Mouse (Mus musculus): Measurements from ENCODE around the gene Fbxw8. TPM values are rescaled to one million over a fixed set of nuclear protein-coding genes. Genes with fewer than 3 reads are reported as not detected.

The Fbxw8 gene
- polyA plus RNA-seq, 1 experiment from 2014 or later: 23.7 TPM

- H3K27me3 ChIP-seq: no peaks in the 10 kb centered on the region
- no peak overlapping the region for H3K9ac ChIP-seq
- ATAC-seq (ENCODE audit: low FRiP score): no peak
- H3K9me3 ChIP-seq: no peaks in the 10 kb centered on the region
- WGBS: 91% methylated on average over 14 of the region's 14 CpGs
- H3K36me3 ChIP-seq: no peaks in the 10 kb centered on the region
- H3K4me2 ChIP-seq: no peak overlapping the region
- no peaks in the 10 kb centered on the region for H3K4me1 ChIP-seq (replicated peaks)
- H3K4me3 ChIP-seq: no peak overlapping the region
- H3K27ac ChIP-seq: no peak overlapping the region
Measured at GRCm38 (mm10) chr5:118047091-118047757, 108.0 kb downstream of the Fbxw8 start.

GRCm38 (mm10) chr5:118045385-118045784, 109.9 kb downstream of the Fbxw8 start:
- Histone ChIP-seq H3K36me3 (no peaks in the 10 kb centered on the region), H3K4me2 (no peak overlapping the region), H3K27ac (no peak overlapping the region), H3K27me3 (no peaks in the 10 kb centered on the region), H3K9ac (no peak overlapping the region), H3K9me3 (no peaks in the 10 kb centered on the region), H3K4me1 (replicated peaks) (no peaks in the 10 kb centered on the region), H3K4me3 (no peak overlapping the region)
- WGBS: 96% methylated on average over 9 of the region's 9 CpGs
- no peak for ATAC-seq (ENCODE audit: low FRiP score)

DNA sequence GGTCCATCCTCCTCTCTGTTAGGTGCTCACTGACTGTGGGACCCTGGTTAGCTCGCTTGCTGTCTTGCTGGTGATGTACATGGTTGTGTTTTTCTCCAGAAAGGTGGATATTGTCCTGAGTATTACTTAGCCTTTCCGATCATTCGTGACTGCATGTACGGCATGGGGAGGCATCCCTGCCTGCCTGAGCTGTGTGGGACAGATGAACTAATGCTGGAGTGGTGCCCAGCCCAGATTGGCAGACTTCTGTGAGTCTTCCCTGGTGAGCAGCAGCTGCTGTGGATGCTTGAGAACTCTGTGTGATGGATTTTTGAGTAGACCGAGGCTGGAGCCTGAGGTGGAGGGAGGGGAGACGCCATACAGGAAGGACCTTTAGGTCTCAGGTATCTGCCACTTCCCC, 110.4 kb downstream of the Fbxw8 start:
- Histone ChIP-seq H3K4me1 (replicated peaks) (no peaks in the 10 kb centered on the region), H3K36me3 (no peaks in the 10 kb centered on the region), H3K4me3 (no peak overlapping the region), H3K9ac (no peak overlapping the region), H3K9me3 (no peaks in the 10 kb centered on the region), H3K27ac (no peak overlapping the region), H3K27me3 (no peaks in the 10 kb centered on the region), H3K4me2 (no peak overlapping the region)
- WGBS: 87% methylated on average over 6 of the region's 6 CpGs
- ATAC-seq (ENCODE audit: low FRiP score): no peak

GRCm38 (mm10) chr5:118043761-118044160, 111.5 kb downstream of the Fbxw8 start:
- no peaks in the 10 kb centered on the region for H3K9me3 ChIP-seq
- H3K36me3 ChIP-seq: no peaks in the 10 kb centered on the region
- ATAC-seq (ENCODE audit: low FRiP score): no peak
- no peaks in the 10 kb centered on the region for H3K27me3 ChIP-seq
- no peak overlapping the region for H3K4me3 ChIP-seq
- no peak overlapping the region for H3K27ac ChIP-seq
- peaks cover 8% of the 10 kb centered on the region for H3K4me1 ChIP-seq (replicated peaks)
- 87% methylated on average over 4 of the region's 4 CpGs for WGBS
- no peak overlapping the region for H3K4me2 ChIP-seq
- no peak overlapping the region for H3K9ac ChIP-seq

- Histone ChIP-seq H3K27me3 (no peaks in the 10 kb centered on the region), H3K27ac (no peak overlapping the region), H3K9me3 (no peaks in the 10 kb centered on the region), H3K4me2 (no peak overlapping the region), H3K4me1 (replicated peaks) (peaks cover 15% of the 10 kb centered on the region), H3K9ac (no peak overlapping the region), H3K36me3 (no peaks in the 10 kb centered on the region), H3K4me3 (no peak overlapping the region)
- no peak for ATAC-seq (ENCODE audit: low FRiP score)
- 92% methylated on average over 6 of the region's 6 CpGs for WGBS
Measured at GRCm38 (mm10) chr5:118042599-118042998, 112.7 kb downstream of the Fbxw8 start.

- H3K9ac ChIP-seq: no peak overlapping the region
Measured at GRCm38 (mm10) chr5:118039241-118039668, 116.0 kb downstream of the Fbxw8 start.

GRCm38 (mm10) chr5:118037798-118038484, 117.3 kb downstream of the Fbxw8 start:
- ATAC-seq (ENCODE audit: low FRiP score): peak; percentile 77
- 12% methylated on average over 10 of the region's 10 CpGs for WGBS
- Histone ChIP-seq H3K9ac (no peak overlapping the region; the same call in 1 of the 2 replicates), H3K27me3 (no peaks in the 10 kb centered on the region), H3K36me3 (no peaks in the 10 kb centered on the region), H3K27ac (peak overlapping the region; percentile 41), H3K4me3 (no peak overlapping the region), H3K9me3 (no peaks in the 10 kb centered on the region), H3K4me2 (peak overlapping the region; percentile 25; the same call in 1 of the 2 replicates), H3K4me1 (replicated peaks) (peaks cover 23% of the 10 kb centered on the region)

More at GRCm38 (mm10) chr5:118039241-118039668, 116.0 kb downstream of the Fbxw8 start:
- no peak for ATAC-seq (ENCODE audit: low FRiP score)
- Histone ChIP-seq H3K4me3 (no peak overlapping the region), H3K4me2 (no peak overlapping the region), H3K27ac (no peak overlapping the region), H3K27me3 (no peaks in the 10 kb centered on the region), H3K9me3 (no peaks in the 10 kb centered on the region), H3K36me3 (no peaks in the 10 kb centered on the region), H3K4me1 (replicated peaks) (peaks cover 23% of the 10 kb centered on the region)
- 25% methylated on average over 12 of the region's 12 CpGs for WGBS

DNA sequence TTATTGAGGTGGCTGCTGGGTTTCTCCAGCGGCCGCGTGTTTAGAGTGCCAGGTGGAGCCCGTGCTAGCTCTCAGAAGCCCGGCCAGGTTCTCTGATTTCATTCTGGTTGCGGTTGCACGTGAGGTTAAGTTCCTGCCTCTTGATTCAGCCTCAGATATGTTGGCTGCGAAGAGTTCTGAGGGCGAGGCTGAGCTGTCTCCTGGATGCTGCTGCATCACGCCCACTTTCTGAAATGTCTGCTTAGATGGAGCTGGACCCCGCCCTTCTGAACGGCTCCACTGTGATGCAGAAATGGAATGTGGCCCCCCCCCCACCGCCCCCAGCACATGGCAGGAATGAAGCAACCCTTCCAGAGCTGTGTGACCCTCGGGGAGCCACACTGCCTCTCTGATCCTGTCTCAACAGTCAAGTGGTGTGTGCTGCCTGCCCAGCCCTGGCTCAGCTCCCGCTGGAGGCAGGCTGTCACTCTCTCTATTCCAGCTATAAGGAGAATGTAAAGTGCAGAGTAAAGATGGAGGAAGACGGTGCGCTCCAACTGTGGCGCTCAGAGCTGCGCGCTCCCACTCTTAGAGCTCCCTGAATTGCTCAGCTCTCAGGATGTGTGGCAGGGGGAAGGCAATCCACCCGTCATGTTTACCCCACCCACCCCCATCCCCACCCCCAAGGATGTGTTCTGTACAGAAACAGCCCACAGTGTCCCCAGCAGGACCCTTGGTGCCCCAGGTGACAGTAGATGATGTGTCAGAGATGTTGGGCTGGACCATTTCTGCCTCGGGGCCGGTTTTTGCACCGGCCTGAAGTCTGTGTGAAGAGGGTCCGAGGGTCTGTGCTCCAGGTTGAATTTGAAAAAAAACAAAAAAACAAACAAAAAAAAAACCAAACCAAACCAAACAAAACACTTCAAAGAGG, 118.1 kb downstream of the Fbxw8 start:
- ATAC-seq (ENCODE audit: low FRiP score): no peak
- WGBS: 42% methylated on average over 25 of the region's 25 CpGs
- Histone ChIP-seq H3K27me3 (no peaks in the 10 kb centered on the region), H3K36me3 (no peaks in the 10 kb centered on the region), H3K27ac (peak overlapping the region; percentile 41), H3K4me3 (no peak overlapping the region), H3K4me2 (peak overlapping the region; percentile 25), H3K9me3 (no peaks in the 10 kb centered on the region), H3K9ac (no peak overlapping the region; the same call in 1 of the 2 replicates), H3K4me1 (replicated peaks) (peaks cover 23% of the 10 kb centered on the region)

DNA sequence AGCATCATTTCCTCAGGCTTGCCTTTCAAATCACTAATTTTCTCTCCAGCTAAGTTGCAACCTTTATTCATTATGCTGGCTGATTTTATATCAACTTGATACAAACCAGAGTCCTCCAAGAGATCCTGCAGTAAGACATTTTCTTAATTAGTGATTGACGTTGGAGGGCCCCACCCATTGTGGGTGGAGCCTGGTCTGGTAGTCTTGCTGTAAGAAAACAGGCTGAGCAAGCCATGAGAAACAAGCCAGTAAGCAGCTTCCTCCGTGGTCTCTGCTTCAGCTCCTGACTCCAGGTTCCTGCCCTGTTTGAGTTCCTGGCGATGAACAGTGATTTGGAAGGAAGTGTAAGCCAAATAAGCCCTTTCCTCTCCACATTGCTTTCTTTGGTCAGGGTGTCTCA, 119.5 kb downstream of the Fbxw8 start:
- H3K27ac ChIP-seq: no peak overlapping the region
- no peak overlapping the region for H3K9ac ChIP-seq
- no peaks in the 10 kb centered on the region for H3K36me3 ChIP-seq
- WGBS: 69% methylated on average over 3 of the region's 3 CpGs
- H3K9me3 ChIP-seq: no peaks in the 10 kb centered on the region
- H3K4me1 ChIP-seq (replicated peaks): peaks cover 23% of the 10 kb centered on the region
- no peak overlapping the region for H3K4me2 ChIP-seq
- H3K4me3 ChIP-seq: no peak overlapping the region
- peaks cover 4% of the 10 kb centered on the region for H3K27me3 ChIP-seq
- no peak for ATAC-seq (ENCODE audit: low FRiP score)

GRCm38 (mm10) chr5:118034632-118035031, 120.6 kb downstream of the Fbxw8 start:
- Histone ChIP-seq H3K4me1 (replicated peaks) (peaks cover 24% of the 10 kb centered on the region), H3K9me3 (no peaks in the 10 kb centered on the region), H3K9ac (no peak overlapping the region), H3K4me3 (no peak overlapping the region), H3K27me3 (peaks cover 16% of the 10 kb centered on the region), H3K36me3 (no peaks in the 10 kb centered on the region), H3K4me2 (no peak overlapping the region), H3K27ac (no peak overlapping the region)
- ATAC-seq (ENCODE audit: low FRiP score): no peak
- WGBS: 91% methylated on average over 1 of the region's 1 CpGs

- no peak for ATAC-seq (ENCODE audit: low FRiP score)
- H3K4me1 ChIP-seq (replicated peaks): peaks cover 25% of the 10 kb centered on the region
- WGBS: 73% methylated on average over 6 of the region's 6 CpGs
- no peak overlapping the region for H3K4me2 ChIP-seq
- H3K36me3 ChIP-seq: no peaks in the 10 kb centered on the region
- no peak overlapping the region for H3K9ac ChIP-seq
- H3K27ac ChIP-seq: no peak overlapping the region
- H3K27me3 ChIP-seq: peaks cover 25% of the 10 kb centered on the region
- H3K9me3 ChIP-seq: no peaks in the 10 kb centered on the region
- H3K4me3 ChIP-seq: no peak overlapping the region
Measured at GRCm38 (mm10) chr5:118033740-118034139, 121.5 kb downstream of the Fbxw8 start.

DNA sequence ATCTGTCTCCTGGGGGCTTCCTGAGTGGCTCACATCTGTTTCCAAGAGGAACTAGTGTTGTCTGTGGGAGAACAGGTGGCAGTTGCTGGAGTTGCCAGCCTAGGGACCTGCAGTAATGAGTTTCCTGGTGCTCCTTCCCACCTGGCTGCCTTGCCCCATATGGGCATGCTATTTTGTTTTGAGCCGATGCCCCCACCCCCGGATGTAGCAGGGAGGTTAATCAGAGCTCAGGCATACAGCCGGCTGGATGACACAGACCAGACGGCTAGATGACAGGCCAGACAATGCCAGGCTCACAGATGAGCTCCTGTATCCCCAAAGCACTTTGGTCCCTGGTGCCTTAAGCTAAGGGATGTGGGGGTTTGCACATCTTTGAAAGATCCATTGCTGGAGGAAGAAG, 121.9 kb downstream of the Fbxw8 start:
- Histone ChIP-seq H3K4me2 (no peak overlapping the region), H3K9ac (no peak overlapping the region), H3K27me3 (peaks cover 29% of the 10 kb centered on the region), H3K9me3 (no peaks in the 10 kb centered on the region), H3K36me3 (no peaks in the 10 kb centered on the region), H3K4me3 (no peak overlapping the region), H3K27ac (no peak overlapping the region), H3K4me1 (replicated peaks) (peaks cover 29% of the 10 kb centered on the region)
- WGBS: 49% methylated on average over 4 of the region's 4 CpGs
- no peak for ATAC-seq (ENCODE audit: low FRiP score)

All from hindbrain, embryonic 13.5 days (tissue).